Mouse (Mus musculus): ENCODE measurements around the gene Slc4a10.

The Slc4a10 gene

DNA sequence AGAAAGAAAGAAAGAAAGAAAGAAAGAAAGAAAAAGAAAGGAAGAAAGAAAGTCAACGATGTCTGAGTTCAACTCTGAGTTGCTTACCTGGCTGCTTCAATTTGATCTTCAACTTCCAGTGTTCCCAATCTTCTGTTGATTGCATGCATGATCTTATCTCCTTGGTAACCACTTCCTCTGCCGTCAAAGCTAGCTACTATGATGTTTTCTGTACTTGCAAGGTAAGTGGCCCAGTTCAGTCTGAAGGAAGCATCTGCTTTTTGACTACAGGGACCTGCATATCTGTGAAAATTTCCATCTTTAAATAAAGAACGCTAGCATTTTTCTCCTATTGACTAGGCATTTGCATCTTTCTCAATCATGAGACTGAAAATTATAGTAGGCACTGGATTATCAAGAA is 305.8 kb downstream of the Slc4a10 start:
- no peak for DNase-seq (ENCODE audit: low spot score)

- DNase-seq (ENCODE audit: low spot score), result no peak
These were observed 309.5 kb downstream of the Slc4a10 start for GRCm38 (mm10) chr2:62355766-62356165.

DNA sequence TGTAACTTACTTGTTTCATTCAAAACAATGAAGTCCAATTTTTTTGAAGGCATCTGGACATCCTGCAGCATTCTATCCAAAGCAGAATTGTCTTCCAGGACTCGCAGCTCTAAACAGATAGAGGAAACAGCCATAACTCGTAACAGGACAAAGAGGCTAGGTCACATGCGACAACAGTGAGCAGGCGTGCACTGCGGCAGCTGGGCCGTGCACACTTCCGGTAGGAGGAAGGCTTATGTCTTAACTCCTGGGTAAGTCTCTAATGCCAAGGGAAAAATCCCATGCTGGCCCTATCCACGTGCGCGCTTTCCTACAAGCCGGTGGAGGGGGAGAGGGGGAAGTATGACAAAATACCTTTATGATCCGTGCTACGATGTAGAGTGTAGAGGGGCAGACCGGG is 310.3 kb downstream of the Slc4a10 start:
- DNase-seq (ENCODE audit: low spot score), result no peak

DNA sequence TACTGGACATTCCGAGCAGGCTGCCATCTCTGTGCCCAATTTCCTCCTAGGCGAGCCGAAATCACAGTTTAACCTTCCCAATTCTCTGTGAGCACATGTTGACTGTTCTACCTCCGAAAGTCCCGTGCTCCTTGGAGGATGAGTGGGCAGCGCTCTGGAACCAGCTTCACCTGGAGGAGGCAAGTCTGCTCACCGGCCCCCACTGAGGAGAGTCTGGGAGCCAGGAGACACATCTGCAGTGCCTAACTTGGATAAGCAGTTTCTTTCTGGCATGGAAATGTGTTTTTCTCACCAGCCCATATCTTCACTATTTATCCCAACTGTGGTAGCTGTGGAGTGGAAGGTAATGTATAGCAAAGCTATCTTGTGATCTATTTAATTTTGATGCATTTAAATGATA is 311.0 kb downstream of the Slc4a10 start:
- DNase-seq (ENCODE audit: low spot score), result no peak

- no peak for DNase-seq (ENCODE audit: low spot score)
These were observed 314.6 kb downstream of the Slc4a10 start for GRCm38 (mm10) chr2:62360872-62361271.

- no peak for DNase-seq (ENCODE audit: low spot score)
These were observed 315.3 kb downstream of the Slc4a10 start for GRCm38 (mm10) chr2:62361514-62361913.

- no peak for DNase-seq (ENCODE audit: low spot score)
These were observed 315.9 kb downstream of the Slc4a10 start for GRCm38 (mm10) chr2:62362211-62362610.

DNA sequence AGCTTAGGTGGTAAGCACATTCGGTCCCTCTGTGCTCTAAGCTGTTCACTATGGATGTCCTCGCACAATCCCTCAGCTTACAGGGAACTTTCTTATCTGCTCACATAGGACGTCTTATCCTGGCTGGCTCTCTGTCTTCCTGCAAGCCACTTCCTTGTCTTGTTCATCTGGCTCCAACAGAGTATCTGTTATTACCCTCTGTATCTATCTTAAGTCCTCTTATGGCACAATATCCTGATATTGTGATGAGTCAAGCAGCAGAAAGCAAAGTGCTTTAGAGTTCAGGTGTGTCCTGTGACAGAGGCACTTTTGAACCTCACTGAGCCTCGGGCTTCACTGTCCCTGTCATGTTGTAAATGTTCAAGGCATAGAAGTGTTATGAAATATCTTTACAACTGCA is 317.3 kb downstream of the Slc4a10 start:
- no peak for DNase-seq (ENCODE audit: low spot score)

- no peak for DNase-seq (ENCODE audit: low spot score)
These were observed 322.2 kb downstream of the Slc4a10 start for GRCm38 (mm10) chr2:62368349-62369053.

DNA sequence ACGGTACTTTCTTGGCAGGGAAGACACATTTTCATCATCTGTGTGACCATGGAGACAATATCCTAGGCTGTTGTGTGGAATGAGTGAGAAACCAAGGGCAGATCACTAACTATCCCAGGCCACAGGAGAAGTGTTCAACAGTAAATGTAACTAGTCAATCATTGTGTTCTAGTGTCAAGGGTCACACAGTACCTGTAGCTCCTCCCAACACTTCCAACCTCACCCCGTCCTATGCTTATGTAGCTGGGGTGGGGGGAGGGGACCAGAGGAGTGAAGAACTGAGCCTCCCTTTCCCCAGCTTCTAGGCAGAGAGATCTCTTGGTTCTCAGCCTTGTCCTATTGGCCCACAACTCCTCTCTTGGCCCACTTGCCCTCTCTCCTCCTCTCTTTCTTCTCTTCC is 323.8 kb downstream of the Slc4a10 start:
- no peak for DNase-seq (ENCODE audit: low spot score)

DNA sequence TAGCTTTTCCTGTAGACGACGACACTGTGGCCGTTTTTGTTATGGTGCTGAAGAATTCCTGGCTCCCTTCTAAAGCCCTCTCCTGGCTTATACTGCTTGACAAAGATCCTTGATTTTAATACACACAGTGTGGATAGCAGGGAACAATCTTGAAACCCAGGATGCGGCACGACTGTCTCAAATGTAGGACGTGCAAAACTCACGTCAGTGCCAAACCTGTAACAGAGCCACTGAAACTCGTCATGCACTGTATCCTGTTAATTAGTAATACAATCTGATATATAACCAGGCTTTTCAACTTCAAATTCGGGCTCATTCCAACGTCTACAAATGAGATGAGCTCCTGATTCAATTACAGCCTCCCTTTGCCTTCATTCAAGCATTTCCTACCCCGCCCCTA is 327.4 kb downstream of the Slc4a10 start:
- DNase-seq (ENCODE audit: low spot score), result no peak

Data from adipocyte (in vitro differentiated cells).